In the genomic region with DNA sequence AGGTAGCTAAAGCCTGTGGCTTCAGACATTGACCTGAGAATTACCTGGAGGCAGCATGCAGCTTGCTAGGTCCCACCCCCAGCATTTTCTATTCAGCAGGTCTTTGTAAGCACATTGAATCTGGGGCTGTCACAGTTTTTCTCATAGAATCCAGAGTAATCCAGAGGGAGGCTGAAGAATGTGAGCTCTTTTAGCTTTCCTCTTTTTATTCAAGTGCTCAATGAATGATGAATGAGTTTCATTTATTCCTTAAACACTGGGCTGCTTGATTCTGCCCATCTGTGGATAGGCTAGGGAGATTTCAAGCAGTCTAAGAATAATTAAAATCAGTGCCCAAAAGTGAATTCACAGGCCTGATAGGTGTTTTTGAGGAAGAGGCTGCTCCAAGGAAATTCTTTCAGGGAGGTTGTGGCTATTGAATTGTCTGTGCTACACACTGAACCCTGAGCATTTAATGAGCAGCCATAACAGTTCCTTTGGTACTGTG, we compare ENCODE assay signal across 16 mouse cellular contexts. TPM values are rescaled to one million over a fixed set of nuclear protein-coding genes. Genes with fewer than 3 reads are reported as not detected.
DNase-seq lines count a peak whose midpoint lies in the region; ATAC-seq lines count a peak whose summit lies in the region.
"Had no signal": no experiment of that assay in that cellular context is flagged by ENCODE, and none has a peak within 500 bp of the region (broad histone marks: within the 10 kb centered on the region; RNA-seq: fewer than 3 reads in every experiment).

No protein-coding gene starts in this region.

- H3K9ac ChIP-seq in embryonic facial prominence, embryonic 14.5 days (ENCODE audit: low read depth, low read length), result no peak overlapping the region
- no peak overlapping the region for H3K9ac ChIP-seq in hindbrain, embryonic 15.5 days
- H3K9ac ChIP-seq in neural tube, embryonic 14.5 days (replicated peaks; ENCODE audit: low read depth, low read length), result no peak overlapping the region
- H3K9ac ChIP-seq in intestine, embryonic 15.5 days, result no peak overlapping the region
- H3K9ac ChIP-seq: liver, postnatal 0 days had no signal

- no peak for ATAC-seq in embryonic facial prominence, embryonic 14.5 days (ENCODE audit: low read depth)
- ATAC-seq in hindbrain, embryonic 15.5 days (ENCODE audit: low FRiP score, low read depth), result peak; percentile 91
- peak; percentile 44 for ATAC-seq in neural tube, embryonic 14.5 days (ENCODE audit: low read depth)
- ATAC-seq in intestine, embryonic 15.5 days, result no peak
- ATAC-seq: liver, postnatal 0 days had no signal

- peak overlapping the region; percentile 40; the same call in 1 of the 2 replicates for H3K27ac ChIP-seq in embryonic facial prominence, embryonic 14.5 days (replicated peaks; ENCODE audit: low read depth, low read length)
- peak overlapping the region; percentile 68 for H3K27ac ChIP-seq in hindbrain, embryonic 15.5 days (replicated peaks)
- H3K27ac ChIP-seq in neural tube, embryonic 14.5 days (ENCODE audit: low read depth, low read length), result no peak overlapping the region
- H3K27ac ChIP-seq in intestine, embryonic 15.5 days, result no peak overlapping the region

- no peaks in the 10 kb centered on the region for H3K4me1 ChIP-seq in embryonic facial prominence, embryonic 14.5 days (ENCODE audit: control insufficient read depth, insufficient read depth, low read length)
- no peaks in the 10 kb centered on the region for H3K4me1 ChIP-seq in hindbrain, embryonic 15.5 days (replicated peaks)
- H3K4me1 ChIP-seq in neural tube, embryonic 14.5 days (ENCODE audit: control insufficient read depth, insufficient read depth, low read length), result no peaks in the 10 kb centered on the region
- H3K4me1 ChIP-seq in intestine, embryonic 15.5 days (replicated peaks), result no peaks in the 10 kb centered on the region

- no peaks in the 10 kb centered on the region for H3K27me3 ChIP-seq in embryonic facial prominence, embryonic 14.5 days (replicated peaks; ENCODE audit: control insufficient read depth, insufficient read depth, low read length)
- H3K27me3 ChIP-seq in hindbrain, embryonic 15.5 days, result no peaks in the 10 kb centered on the region
- no peaks in the 10 kb centered on the region for H3K27me3 ChIP-seq in neural tube, embryonic 14.5 days (ENCODE audit: control insufficient read depth, insufficient read depth, low read length)
- no peaks in the 10 kb centered on the region for H3K27me3 ChIP-seq in intestine, embryonic 15.5 days (replicated peaks)

- DNase-seq in layer of hippocampus, adult 11-12 months (ENCODE audit: low spot score), result peak; percentile 31
- DNase-seq in layer of hippocampus, postnatal 25 days (ENCODE audit: extremely low spot score in 1 of 2, low spot score in 1 of 2), result no peak
- peak; percentile 20 for DNase-seq in embryonic facial prominence, embryonic 14.5 days (ENCODE audit: low spot score)
- DNase-seq in adrenal gland, postnatal 25 days, result no peak
- no peak for DNase-seq in cerebellum, adult 8-10 months
- DNase-seq: adrenal gland, postnatal 36 days; heart, adult 11 months; heart, postnatal 36 days; kidney, postnatal 10 days; liver, postnatal 0 days had no signal

- H3K4me2 ChIP-seq in embryonic facial prominence, embryonic 14.5 days (ENCODE audit: low read depth, low read length), result no peak overlapping the region
- H3K4me2 ChIP-seq in hindbrain, embryonic 15.5 days, result no peak overlapping the region
- no peak overlapping the region for H3K4me2 ChIP-seq in neural tube, embryonic 14.5 days (ENCODE audit: low read depth, low read length)
- H3K4me2 ChIP-seq in intestine, embryonic 15.5 days (replicated peaks), result no peak overlapping the region

- no peaks in the 10 kb centered on the region for H3K9me3 ChIP-seq in embryonic facial prominence, embryonic 14.5 days (ENCODE audit: control insufficient read depth, low read length)
- H3K9me3 ChIP-seq in hindbrain, embryonic 15.5 days, result no peaks in the 10 kb centered on the region
- H3K9me3 ChIP-seq in neural tube, embryonic 14.5 days (ENCODE audit: control insufficient read depth, low read length), result no peaks in the 10 kb centered on the region
- H3K9me3 ChIP-seq in intestine, embryonic 15.5 days, result no peaks in the 10 kb centered on the region

- no peaks in the 10 kb centered on the region for H3K36me3 ChIP-seq in embryonic facial prominence, embryonic 14.5 days (ENCODE audit: control insufficient read depth, insufficient read depth, low read length)
- no peaks in the 10 kb centered on the region for H3K36me3 ChIP-seq in hindbrain, embryonic 15.5 days
- no peaks in the 10 kb centered on the region for H3K36me3 ChIP-seq in neural tube, embryonic 14.5 days (ENCODE audit: control insufficient read depth, insufficient read depth, low read length)
- no peaks in the 10 kb centered on the region for H3K36me3 ChIP-seq in intestine, embryonic 15.5 days

- H3K4me3 ChIP-seq in embryonic facial prominence, embryonic 14.5 days (ENCODE audit: low read depth, low read length), result no peak overlapping the region
- H3K4me3 ChIP-seq in hindbrain, embryonic 15.5 days, result no peak overlapping the region
- no peak overlapping the region for H3K4me3 ChIP-seq in neural tube, embryonic 14.5 days (ENCODE audit: low read depth, low read length)
- H3K4me3 ChIP-seq in intestine, embryonic 15.5 days (replicated peaks), result no peak overlapping the region
- H3K4me3 ChIP-seq: erythroblast, embryonic 14.5 days had no signal

RNA-seq across cellular contexts. Expression of gene Asrgl1, which starts 8.2 kb away (rescaled TPM):
- 100 to 1,000 TPM; 142 to 167 TPM for total RNA-seq in layer of hippocampus, postnatal 25 days (2021)
- 10.8 and 13.7 TPM in 2 replicates for polyA plus RNA-seq in embryonic facial prominence, embryonic 14.5 days (2014; fragmentation: Nextera tagmentation; extraction: Ambion mirVana)
- polyA plus RNA-seq in hindbrain, embryonic 15.5 days (2015; fragmentation: Nextera tagmentation; extraction: Ambion mirVana), result 25.1 and 28.2 TPM in 2 replicates
- 22.3 and 31.3 TPM in 2 replicates for polyA plus RNA-seq in neural tube, embryonic 14.5 days (2014; fragmentation: Nextera tagmentation; extraction: Ambion mirVana)
- 10.4 and 12.6 TPM in 2 replicates for polyA plus RNA-seq in intestine, embryonic 15.5 days (2015; fragmentation: Nextera tagmentation; extraction: Ambion mirVana)
- total RNA-seq in adrenal gland, postnatal 25 days (2021), result 8.0 and 12.2 TPM in 2 replicates

RNA-seq across cellular contexts. Expression of gene Scgb1a1, which starts 55.9 kb away (rescaled TPM):
- not detected for total RNA-seq in layer of hippocampus, postnatal 25 days (2021)
- polyA plus RNA-seq in embryonic facial prominence, embryonic 14.5 days (2014; fragmentation: Nextera tagmentation; extraction: Ambion mirVana), result not detected in 2 replicates
- not detected in 2 replicates for polyA plus RNA-seq in hindbrain, embryonic 15.5 days (2015; fragmentation: Nextera tagmentation; extraction: Ambion mirVana)
- not detected in 2 replicates for polyA plus RNA-seq in neural tube, embryonic 14.5 days (2014; fragmentation: Nextera tagmentation; extraction: Ambion mirVana)
- polyA plus RNA-seq in intestine, embryonic 15.5 days (2015; fragmentation: Nextera tagmentation; extraction: Ambion mirVana), result not detected in 2 replicates
- total RNA-seq in adrenal gland, postnatal 25 days (2021), result not detected in 2 replicates
- total RNA-seq: adrenal gland, postnatal 36 days; heart, postnatal 36 days; left cerebral cortex, postnatal 14 days had no signal
- polyA plus RNA-seq: cerebellum, adult 2 months; erythroblast, embryonic 14.5 days had no signal

Comparison
In these comparisons a context has a peak if more than half of its experiments do, and no peak if none do; other contexts are left out.
1. DNase-seq: peak in layer of hippocampus, adult 11-12 months (single experiment) and embryonic facial prominence, embryonic 14.5 days (single experiment); none in layer of hippocampus, postnatal 25 days (0 of 2), adrenal gland, postnatal 25 days (single experiment) and cerebellum, adult 8-10 months (single experiment).
2. ATAC-seq: peak in hindbrain, embryonic 15.5 days (single experiment) and neural tube, embryonic 14.5 days (single experiment); none in embryonic facial prominence, embryonic 14.5 days (single experiment) and intestine, embryonic 15.5 days (single experiment).
3. H3K27ac ChIP-seq: peak in embryonic facial prominence, embryonic 14.5 days (single experiment) and hindbrain, embryonic 15.5 days (single experiment); none in neural tube, embryonic 14.5 days (single experiment) and intestine, embryonic 15.5 days (single experiment).